ENCODE assay signal across 8 mouse cellular contexts in genomic region chr15:100422899-100423860, GRCm38 (mm10). TPM values are rescaled to one million over a fixed set of nuclear protein-coding genes. Genes with fewer than 3 reads are reported as not detected.
DNase-seq lines count a peak whose midpoint lies in the region; ATAC-seq lines count a peak whose summit lies in the region.

No protein-coding gene starts in this region.

- DNase-seq in 3T3-L1 (ENCODE audit: low read depth, low spot score): peak; percentile 94
- DNase-seq in adrenal gland, postnatal 4 days (ENCODE audit: low spot score in 2 of 2): peak; percentile 95 to 96
- peak; percentile 97 for DNase-seq in embryonic facial prominence, embryonic 14.5 days (ENCODE audit: low spot score)
- DNase-seq in heart, adult 9 months (ENCODE audit: low spot score in 2 of 2): peak; percentile 95 to 96
- peak; percentile 85 to 89 for DNase-seq in monocyte, adult 2 months (ENCODE audit: low read depth in 1 of 2, low spot score in 2 of 2)
- peak; percentile 95 for DNase-seq in spleen, postnatal 36 days (ENCODE audit: low spot score in 2 of 2)

- H3K4me3 ChIP-seq in embryonic facial prominence, embryonic 14.5 days (ENCODE audit: low read depth, low read length): peak overlapping the region; percentile 96
- peak overlapping the region; percentile 94 for H3K4me3 ChIP-seq in kidney, embryonic 14.5 days (ENCODE audit: low read length)
- peak overlapping the region; percentile 89 for H3K4me3 ChIP-seq in limb, embryonic 15.5 days

- ATAC-seq in embryonic facial prominence, embryonic 14.5 days (ENCODE audit: low read depth): peak; percentile 98
- ATAC-seq in kidney, embryonic 14.5 days (ENCODE audit: low FRiP score, low TSS enrichment): peak; percentile 96
- peak; percentile 95 for ATAC-seq in limb, embryonic 15.5 days (ENCODE audit: insufficient number of reproducible peaks, low FRiP score, low TSS enrichment, low read depth)

- peaks cover 18% of the 10 kb centered on the region for H3K27me3 ChIP-seq in embryonic facial prominence, embryonic 14.5 days (replicated peaks; ENCODE audit: control insufficient read depth, insufficient read depth, low read length)
- 0 out of 2 replicates have a peak, but pooled peaks cover 6% of the 10 kb centered on the region for H3K27me3 ChIP-seq in kidney, embryonic 14.5 days (ENCODE audit: control insufficient read depth, insufficient read depth, low read length)
- peaks cover 13% of the 10 kb centered on the region; the same call in 1 of the 2 replicates for H3K27me3 ChIP-seq in limb, embryonic 15.5 days

- no peaks in the 10 kb centered on the region for H3K9me3 ChIP-seq in embryonic facial prominence, embryonic 14.5 days (ENCODE audit: control insufficient read depth, low read length)
- no peaks in the 10 kb centered on the region for H3K9me3 ChIP-seq in kidney, embryonic 14.5 days (ENCODE audit: control insufficient read depth, low read length)
- H3K9me3 ChIP-seq in limb, embryonic 15.5 days: no peaks in the 10 kb centered on the region

- no peaks in the 10 kb centered on the region for H3K36me3 ChIP-seq in embryonic facial prominence, embryonic 14.5 days (ENCODE audit: control insufficient read depth, insufficient read depth, low read length)
- H3K36me3 ChIP-seq in kidney, embryonic 14.5 days (ENCODE audit: control insufficient read depth, insufficient read depth, low read length): no peaks in the 10 kb centered on the region
- no peaks in the 10 kb centered on the region for H3K36me3 ChIP-seq in limb, embryonic 15.5 days

- peak overlapping the region; percentile 87 for H3K9ac ChIP-seq in embryonic facial prominence, embryonic 14.5 days (ENCODE audit: low read depth, low read length)
- H3K9ac ChIP-seq in kidney, embryonic 14.5 days (ENCODE audit: low read depth, low read length): peak overlapping the region; percentile 91
- H3K9ac ChIP-seq in limb, embryonic 15.5 days: peak overlapping the region; percentile 87

- no peak overlapping the region; the same call in 1 of the 2 replicates for H3K27ac ChIP-seq in embryonic facial prominence, embryonic 14.5 days (replicated peaks; ENCODE audit: low read depth, low read length)
- H3K27ac ChIP-seq in kidney, embryonic 14.5 days (ENCODE audit: low read depth, low read length): peak overlapping the region; percentile 49; the same call in 1 of the 2 replicates
- H3K27ac ChIP-seq in limb, embryonic 15.5 days: no peak overlapping the region

- 1% methylated on average over 51 of the region's 65 CpGs for WGBS in embryonic facial prominence, embryonic 14.5 days
- 1% methylated on average over 64 of the region's 65 CpGs for WGBS in kidney, embryonic 14.5 days
- under 1% methylated on average over 65 of the region's 65 CpGs for WGBS in limb, embryonic 15.5 days

- peak overlapping the region; percentile 96 for H3K4me2 ChIP-seq in embryonic facial prominence, embryonic 14.5 days (ENCODE audit: low read depth, low read length)
- peak overlapping the region; percentile 96 for H3K4me2 ChIP-seq in kidney, embryonic 14.5 days (replicated peaks; ENCODE audit: low read depth, low read length)
- peak overlapping the region; percentile 95 for H3K4me2 ChIP-seq in limb, embryonic 15.5 days

- H3K4me1 ChIP-seq in embryonic facial prominence, embryonic 14.5 days (ENCODE audit: control insufficient read depth, insufficient read depth, low read length): peaks cover 20% of the 10 kb centered on the region
- peaks cover 40% of the 10 kb centered on the region for H3K4me1 ChIP-seq in kidney, embryonic 14.5 days (ENCODE audit: control insufficient read depth, insufficient read depth, low read length)
- H3K4me1 ChIP-seq in limb, embryonic 15.5 days: peaks cover 39% of the 10 kb centered on the region

RNA-seq across cellular contexts. Expression of gene Gm5475, which starts 1.2 kb away (rescaled TPM):
- under 1 TPM; 0.23 to 0.59 TPM for total RNA-seq in adrenal gland, postnatal 4 days (2021)
- 0.14 TPM in 1 of 2 replicates, not detected in the other for polyA plus RNA-seq in embryonic facial prominence, embryonic 14.5 days (2014; fragmentation: Nextera tagmentation; extraction: Ambion mirVana)
- 0.14 TPM in 1 of 2 replicates, not detected in the other for polyA plus RNA-seq in kidney, embryonic 14.5 days (2014; fragmentation: Nextera tagmentation; extraction: Ambion mirVana)
- 0.06 TPM in 1 of 2 replicates, not detected in the other for polyA plus RNA-seq in limb, embryonic 15.5 days (2015; fragmentation: Nextera tagmentation; extraction: Ambion mirVana)

RNA-seq across cellular contexts. Expression of gene Slc11a2, which starts 1.7 kb away (rescaled TPM):
- 10 to 100 TPM; 73.1 to 89.5 TPM for total RNA-seq in adrenal gland, postnatal 4 days (2021)
- polyA plus RNA-seq in embryonic facial prominence, embryonic 14.5 days (2014; fragmentation: Nextera tagmentation; extraction: Ambion mirVana): 15.5 and 17.0 TPM in 2 replicates
- 16.4 and 22.6 TPM in 2 replicates for polyA plus RNA-seq in kidney, embryonic 14.5 days (2014; fragmentation: Nextera tagmentation; extraction: Ambion mirVana)
- polyA plus RNA-seq in limb, embryonic 15.5 days (2015; fragmentation: Nextera tagmentation; extraction: Ambion mirVana): 20.6 and 21.6 TPM in 2 replicates

RNA-seq across cellular contexts. Expression of gene Letmd1, which starts 45.6 kb away (rescaled TPM):
- 100 to 1,000 TPM in 1 of 2 experiments, 10 to 100 TPM in 1; 93.9 to 111 TPM for total RNA-seq in adrenal gland, postnatal 4 days (2021)
- polyA plus RNA-seq in embryonic facial prominence, embryonic 14.5 days (2014; fragmentation: Nextera tagmentation; extraction: Ambion mirVana): 26.6 and 30.4 TPM in 2 replicates
- polyA plus RNA-seq in kidney, embryonic 14.5 days (2014; fragmentation: Nextera tagmentation; extraction: Ambion mirVana): 19.2 and 25.4 TPM in 2 replicates
- polyA plus RNA-seq in limb, embryonic 15.5 days (2015; fragmentation: Nextera tagmentation; extraction: Ambion mirVana): 29.6 and 30.5 TPM in 2 replicates

RNA-seq across cellular contexts. Expression of gene Higd1c, which starts 58.8 kb away (rescaled TPM):
- total RNA-seq in adrenal gland, postnatal 4 days (2021): under 1 TPM; 0.73 to 0.79 TPM
- polyA plus RNA-seq in embryonic facial prominence, embryonic 14.5 days (2014; fragmentation: Nextera tagmentation; extraction: Ambion mirVana): not detected in 2 replicates
- 0.77 TPM in 1 of 2 replicates, not detected in the other for polyA plus RNA-seq in kidney, embryonic 14.5 days (2014; fragmentation: Nextera tagmentation; extraction: Ambion mirVana)
- not detected in 2 replicates for polyA plus RNA-seq in limb, embryonic 15.5 days (2015; fragmentation: Nextera tagmentation; extraction: Ambion mirVana)
